Mouse (Mus musculus) olfactory bulb, adult 2 months (tissue): ENCODE measurements at regions not wholly inside any gene's neighbourhood (a gene's known extent, or its start where the extent isn't known, plus 50 kb on each side); places are given as distances from the start of the nearest gene placed in this dataset.

Source experiments
- H3K27ac ChIP-seq: fragments of 200-500 bp; 2 replicates; pipeline ENCODE4 v1.5.1; 2012; ENCODE audit warnings: low read depth, low read length; ENCODE audit not compliant: insufficient read depth
- H3K4me1 ChIP-seq: fragments of 200-500 bp; 2 replicates; pipeline ENCODE4 v1.6.1; 2012; ENCODE audit warnings: low read length; ENCODE audit not compliant: control insufficient read depth, insufficient read depth
- H3K4me3 ChIP-seq: fragments of 200-500 bp; 2 replicates; pipeline ENCODE4 v1.5.1; 2012; ENCODE audit warnings: mild to moderate bottlenecking, low read depth, low read length, moderate library complexity; ENCODE audit not compliant: insufficient read depth
- CTCF ChIP-seq: fragments of 200-500 bp; IDR thresholded peaks from 2 replicates; pipeline ENCODE4 v1.5.1; 2012; ENCODE audit warnings: low read depth, mild to moderate bottlenecking, low read length, moderate library complexity; ENCODE audit not compliant: insufficient read depth
- POLR2A ChIP-seq: fragments of 200-500 bp; IDR thresholded peaks from 2 replicates; pipeline ENCODE4 v1.6.1; 2012; ENCODE audit warnings: mild to moderate bottlenecking, low read depth, low read length, moderate library complexity; ENCODE audit not compliant: insufficient read depth
- WGBS: fragments of 180-500 bp; shearing (Covaris S2); methylation state at CpG from one replicate; pipeline ENCODE4 v1.1.7; 2018; 5-methylcytosine and 5-hydroxymethylcytosine counted together

DNA sequence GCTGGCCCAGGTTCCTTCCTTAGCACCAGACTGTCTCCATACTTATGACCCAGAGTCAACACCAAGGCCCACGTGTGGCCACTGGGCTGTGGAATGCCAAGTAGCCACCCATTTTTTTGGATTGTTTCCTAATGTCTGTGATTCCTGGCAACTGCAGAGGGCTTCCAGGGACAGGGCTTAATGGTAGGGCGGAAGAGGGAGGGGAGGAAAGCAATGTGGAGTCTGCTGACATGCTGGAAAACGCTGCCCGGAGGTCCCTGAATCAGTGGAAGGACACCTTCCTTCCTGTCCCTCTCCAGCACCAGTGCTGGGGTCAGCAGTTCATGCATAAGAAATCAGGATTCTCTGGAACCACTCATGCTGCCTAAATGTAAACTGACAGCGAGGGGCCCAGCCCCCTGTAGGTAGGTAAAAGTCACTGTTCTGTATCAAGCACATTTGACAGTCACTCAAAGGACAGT lies 90.8 kb downstream of the Iyd start:
- 68% methylated on average over 5 of the region's 5 CpGs for WGBS
- no peak overlapping the region for H3K27ac ChIP-seq
- no peak overlapping the region for H3K4me3 ChIP-seq
- H3K4me1 ChIP-seq: peaks cover 8% of the 10 kb centered on the region
- no peak for TF ChIP-seq CTCF
- TF ChIP-seq POLR2A: no peak

DNA sequence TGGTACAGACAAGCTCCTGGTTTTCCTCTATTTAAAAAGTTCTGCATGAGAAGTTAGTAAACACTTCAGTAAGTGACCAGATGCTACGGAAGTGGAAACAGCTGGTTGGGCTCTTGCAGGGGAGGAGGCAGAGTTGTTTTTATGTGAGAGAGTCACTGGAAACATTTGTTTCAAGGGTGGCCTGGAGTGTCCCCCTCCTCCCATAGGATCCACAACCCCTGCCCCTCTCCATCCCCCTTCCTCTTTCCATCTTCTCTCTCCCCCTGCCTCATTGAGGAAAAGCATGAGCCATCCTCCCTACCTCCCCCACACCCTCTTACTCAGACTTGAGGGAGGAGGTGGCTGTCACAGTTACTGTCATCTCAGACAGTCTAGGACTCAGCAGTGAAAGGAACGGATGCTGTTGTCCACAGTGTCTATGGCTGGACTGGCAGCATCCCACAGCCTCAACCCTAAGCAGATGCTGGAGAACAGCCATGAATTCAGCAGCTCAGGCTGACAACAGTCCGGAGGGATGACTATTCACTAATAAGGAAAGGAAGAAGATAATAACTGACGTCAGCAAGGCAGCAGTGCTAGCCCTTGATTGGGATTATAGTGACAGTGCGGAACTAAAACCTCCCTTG lies 93.9 kb downstream of the Iyd start:
- H3K27ac ChIP-seq: no peak overlapping the region
- peaks cover 10% of the 10 kb centered on the region for H3K4me1 ChIP-seq
- H3K4me3 ChIP-seq: no peak overlapping the region
- 39% methylated on average over 5 of the region's 5 CpGs for WGBS
- TF ChIP-seq CTCF (no peak), POLR2A (no peak)

DNA sequence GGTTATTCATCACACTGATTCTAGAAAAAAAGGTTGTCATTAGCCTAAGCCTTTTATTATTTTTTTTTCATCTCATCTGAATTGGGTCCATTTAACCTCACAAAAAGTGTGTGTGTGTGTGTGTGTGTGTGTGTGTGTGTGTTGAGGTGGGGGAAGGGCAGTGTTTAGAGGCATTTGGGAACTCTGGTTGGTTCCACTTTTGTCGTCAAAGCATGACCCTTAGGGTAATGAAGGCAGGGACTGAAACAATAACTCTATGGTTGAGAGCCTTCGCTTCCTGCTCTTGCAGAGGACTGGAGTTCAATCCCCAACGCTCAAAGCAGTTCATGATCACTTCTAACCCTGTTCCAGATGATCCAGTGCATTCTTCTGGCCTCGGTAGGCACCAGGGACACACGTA lies 96.1 kb upstream of the Plekhg1 start:
- no peak for TF ChIP-seq POLR2A
- TF ChIP-seq CTCF: no peak
- H3K4me1 ChIP-seq: peaks cover 10% of the 10 kb centered on the region
- no peak overlapping the region for H3K4me3 ChIP-seq
- 87% methylated on average over 5 of the region's 5 CpGs for WGBS
- no peak overlapping the region for H3K27ac ChIP-seq

DNA sequence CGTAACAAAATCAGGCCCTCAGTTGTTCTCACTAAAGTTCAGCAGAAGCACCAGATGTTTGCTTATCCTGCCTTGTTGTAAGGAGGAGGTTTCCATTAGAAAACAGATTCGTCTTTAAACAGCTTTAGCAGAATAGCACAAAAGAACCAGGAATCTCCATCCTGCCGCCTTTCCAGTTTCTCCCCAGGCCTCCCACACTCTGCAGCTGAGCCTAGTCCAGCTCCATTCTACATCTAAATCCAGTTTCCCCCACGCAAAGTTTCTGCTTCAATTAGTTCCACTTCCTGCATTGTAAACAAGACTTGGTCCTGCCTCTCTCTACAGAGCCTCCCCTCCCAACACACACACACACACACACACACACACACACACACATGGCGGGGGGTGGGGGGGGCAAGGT lies 95.1 kb upstream of the Plekhg1 start:
- Histone ChIP-seq H3K4me3 (no peak overlapping the region), H3K4me1 (peaks cover 10% of the 10 kb centered on the region), H3K27ac (peak overlapping the region; percentile 20; the same call in 1 of the 2 replicates)
- TF ChIP-seq CTCF (no peak), POLR2A (no peak)
- WGBS: 36% methylated on average over 5 of the region's 5 CpGs

DNA sequence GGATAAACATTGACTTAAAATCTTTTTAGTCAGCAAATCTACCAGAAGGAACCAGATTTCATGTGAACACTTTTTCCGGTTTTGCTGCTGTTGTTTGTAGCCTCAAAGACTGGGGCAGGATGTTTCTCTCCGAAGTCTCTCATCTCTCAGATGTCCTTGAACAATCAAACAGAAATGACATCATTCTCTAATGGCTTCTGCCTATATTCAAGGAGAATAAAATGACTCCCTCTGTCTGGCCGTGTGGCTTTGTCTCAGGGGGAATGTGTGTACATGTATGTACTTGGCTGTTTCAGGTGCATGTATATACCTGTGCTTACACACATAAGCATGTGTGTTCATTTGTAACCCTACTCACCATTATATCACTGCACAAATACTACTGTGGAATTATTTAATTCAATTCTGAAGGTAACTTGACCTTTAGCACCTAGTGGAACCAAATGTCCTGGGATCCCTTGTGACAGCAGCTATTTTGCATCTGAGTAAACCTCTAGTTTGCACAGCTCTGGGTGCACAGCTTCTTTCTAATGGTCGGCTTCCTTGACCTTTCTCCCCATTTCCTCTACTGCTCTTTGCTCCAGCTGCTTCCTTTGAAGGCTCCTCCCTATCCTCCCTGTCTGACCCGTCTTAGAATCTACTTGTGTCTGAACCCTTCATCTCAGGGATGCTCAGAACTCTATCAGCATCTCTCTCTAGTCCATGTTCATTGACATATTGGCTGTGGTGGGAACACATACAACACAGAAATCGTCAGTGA lies 93.8 kb upstream of the Plekhg1 start:
- H3K27ac ChIP-seq: no peak overlapping the region

DNA sequence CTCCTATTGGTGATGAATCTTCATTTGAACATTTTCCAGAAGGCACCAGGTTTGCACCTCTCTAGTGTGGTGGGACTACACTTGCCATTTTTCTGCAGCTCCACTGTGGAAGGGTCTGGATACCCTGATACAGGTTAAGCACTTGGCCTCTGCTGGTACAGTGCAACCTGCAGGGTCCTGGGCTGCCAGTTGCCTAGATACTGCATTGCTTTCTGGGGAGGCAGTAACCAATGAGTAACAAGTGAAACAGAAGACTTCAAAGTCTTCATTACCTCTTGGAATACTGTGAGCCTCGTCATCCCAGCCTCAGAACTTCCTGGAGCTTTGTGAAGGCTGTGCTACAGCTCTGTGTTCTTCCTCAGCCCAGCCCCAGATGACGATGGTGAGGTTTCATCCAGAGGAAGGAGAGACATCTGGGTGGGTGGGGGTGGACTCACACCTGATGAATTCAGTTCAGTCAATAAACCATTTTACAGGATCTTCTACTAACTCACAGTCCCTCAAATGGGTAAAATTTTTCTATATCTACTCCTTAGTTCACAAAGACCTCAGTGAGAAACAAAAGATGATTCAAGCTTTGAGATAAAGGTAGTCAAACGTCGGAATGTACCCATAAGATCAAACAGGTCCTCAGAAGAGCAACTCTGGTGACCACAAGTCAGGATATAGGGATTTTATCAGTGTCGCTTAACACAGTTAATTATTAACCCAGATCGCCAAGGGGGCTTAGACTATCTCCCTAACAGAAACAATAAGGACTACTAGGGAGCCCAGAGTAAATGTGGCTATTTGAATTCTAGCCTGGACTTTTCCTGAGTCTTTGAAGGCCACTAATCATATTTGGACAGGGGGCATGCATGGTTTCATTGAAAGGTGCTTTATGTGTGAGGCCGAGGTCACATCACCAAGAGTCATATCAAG lies 92.1 kb upstream of the Plekhg1 start:
- TF ChIP-seq POLR2A (no peak), CTCF (no peak)
- no peak overlapping the region for H3K4me3 ChIP-seq
- H3K4me1 ChIP-seq: peaks cover 10% of the 10 kb centered on the region
- WGBS: 87% methylated on average over 7 of the region's 7 CpGs
- H3K27ac ChIP-seq: no peak overlapping the region

More for the DNA sequence above, 93.8 kb upstream of the Plekhg1 start:
- 84% methylated on average over 6 of the region's 6 CpGs for WGBS
- no peak overlapping the region for H3K4me3 ChIP-seq
- TF ChIP-seq CTCF: no peak
- TF ChIP-seq POLR2A: no peak
- H3K4me1 ChIP-seq: peaks cover 10% of the 10 kb centered on the region

DNA sequence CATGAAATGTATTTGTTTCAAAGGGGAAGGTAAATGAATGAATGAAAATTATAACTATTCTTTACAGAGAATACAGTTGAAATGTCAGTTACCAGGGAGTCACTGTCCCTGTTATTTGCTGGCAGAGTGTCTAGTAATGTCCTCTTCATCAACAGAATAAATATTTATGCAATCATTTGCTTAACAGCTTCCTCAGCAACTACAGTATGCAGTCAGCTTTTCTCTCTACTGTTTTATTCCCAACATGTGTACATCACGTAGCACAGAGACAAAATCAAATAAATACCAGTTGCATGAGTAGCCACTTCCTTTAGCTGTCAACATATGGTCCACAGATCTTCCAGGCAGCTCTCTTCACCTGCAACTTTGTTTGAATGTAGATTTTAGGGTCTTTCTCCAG lies 90.2 kb upstream of the Plekhg1 start:
- no peak overlapping the region for H3K27ac ChIP-seq
- 95% methylated on average over 1 of the region's 1 CpGs for WGBS
- no peak for TF ChIP-seq CTCF
- TF ChIP-seq POLR2A: no peak
- H3K4me3 ChIP-seq: no peak overlapping the region
- H3K4me1 ChIP-seq: peaks cover 4% of the 10 kb centered on the region

DNA sequence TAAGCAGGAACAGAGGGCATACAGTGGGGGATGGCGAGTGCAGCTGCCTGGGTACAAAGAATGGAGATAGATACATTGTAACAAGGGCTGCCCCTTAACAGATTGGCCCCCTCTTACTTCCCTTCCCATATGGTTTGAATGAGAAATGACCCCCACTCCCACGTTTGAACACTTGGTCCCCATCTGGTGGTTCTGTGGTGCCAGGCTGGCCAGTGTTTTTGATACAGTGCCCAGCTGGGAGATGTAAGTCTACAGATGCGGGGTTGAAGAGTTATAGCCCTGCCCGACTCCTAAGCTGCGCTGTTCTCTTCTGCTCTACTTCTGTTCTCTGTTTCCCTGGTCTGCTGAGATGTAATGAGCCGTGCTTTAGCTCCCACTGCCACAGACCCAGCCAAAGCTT lies 89.6 kb upstream of the Plekhg1 start:
- H3K27ac ChIP-seq: no peak overlapping the region
- no peaks in the 10 kb centered on the region for H3K4me1 ChIP-seq
- no peak for TF ChIP-seq POLR2A
- no peak for TF ChIP-seq CTCF
- H3K4me3 ChIP-seq: no peak overlapping the region
- WGBS: 85% methylated on average over 6 of the region's 6 CpGs

DNA sequence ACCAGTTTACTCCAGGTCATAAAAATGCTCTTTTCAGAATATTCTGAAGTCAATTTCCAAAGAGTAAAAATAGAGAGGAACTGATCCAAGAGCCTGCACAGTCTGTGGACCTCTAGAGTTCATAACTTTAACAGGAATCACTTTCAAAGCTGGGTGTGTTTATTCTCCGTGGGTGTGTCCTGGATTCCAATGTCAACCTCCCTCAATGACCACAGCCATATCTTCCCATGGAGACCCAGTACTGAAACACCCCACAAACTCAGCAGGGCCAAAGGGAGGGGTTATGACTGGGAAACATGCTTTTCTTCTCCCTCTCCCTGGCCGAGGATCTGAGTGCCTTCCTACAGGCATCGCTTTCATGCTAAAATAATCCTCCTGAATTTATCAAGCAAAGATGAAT lies 87.6 kb upstream of the Plekhg1 start:
- H3K27ac ChIP-seq: no peak overlapping the region
- H3K4me3 ChIP-seq: no peak overlapping the region
- 82% methylated on average over 3 of the region's 3 CpGs for WGBS
- H3K4me1 ChIP-seq: no peaks in the 10 kb centered on the region
- TF ChIP-seq POLR2A (no peak), CTCF (no peak)
